Mouse (Mus musculus) MEL-GATA-1-ER (cell line): ENCODE data around the gene Rpl37.
"Not testable (repeated sequence)": the region's sequence is repeated elsewhere in the genome, so short reads cannot be mapped to it uniquely, and the experiment has no call there.

ENCODE experiments used
- DNase-seq: peaks from one replicate; pipeline ENCODE4 v3.0.0-alpha.2; 2012; ENCODE audit warnings: low read depth; ENCODE audit errors: extremely low read depth

Gene Rpl37

DNA sequence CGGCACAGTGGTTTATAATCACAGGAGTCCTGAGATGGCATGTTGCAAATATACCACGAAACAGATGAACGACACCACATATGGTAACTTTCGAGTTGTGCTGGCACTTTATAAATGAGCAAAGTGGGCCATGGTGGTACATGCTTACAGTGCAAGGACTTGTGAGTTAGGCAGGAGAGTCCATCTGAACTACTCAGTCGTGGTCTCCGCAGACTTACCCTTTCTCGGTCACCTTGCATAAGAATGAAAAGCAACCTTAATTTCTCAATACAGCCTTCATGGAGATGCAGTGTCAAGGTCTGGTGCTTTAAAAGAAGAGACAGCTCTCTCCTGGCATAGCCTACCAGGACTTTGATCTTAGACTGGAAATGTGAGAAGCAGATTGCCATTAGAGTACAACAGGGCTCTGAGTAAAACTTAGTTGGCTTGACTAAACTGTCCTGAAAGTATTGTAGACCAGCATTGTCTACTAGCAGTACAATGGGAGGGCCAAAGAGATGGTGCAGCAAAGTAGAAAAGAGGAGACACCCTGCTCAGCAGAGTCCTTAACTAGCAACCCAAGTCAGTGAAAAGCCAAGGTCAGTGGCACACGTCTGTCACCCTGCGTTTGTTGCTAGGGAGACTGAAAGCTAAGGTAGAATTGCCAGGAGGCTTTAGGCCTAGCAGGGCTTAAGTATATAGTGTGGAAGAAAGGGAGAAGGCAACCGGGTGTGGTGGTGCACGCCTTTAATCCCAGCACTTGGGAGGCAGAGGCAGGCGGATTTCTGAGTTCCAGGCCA lies 5.3 kb downstream of the Rpl37 start:
- no peak for DNase-seq

- no peak for DNase-seq
Observed at GRCm38 (mm10) chr15:5126456-5126855, 10.0 kb downstream of the Rpl37 start.

- no peak for DNase-seq
Observed at GRCm38 (mm10) chr15:5127487-5127886, 11.0 kb downstream of the Rpl37 start.

GRCm38 (mm10) chr15:5128176-5128940 lies 11.9 kb downstream of the Rpl37 start:
- peak; percentile 70 for DNase-seq

DNA sequence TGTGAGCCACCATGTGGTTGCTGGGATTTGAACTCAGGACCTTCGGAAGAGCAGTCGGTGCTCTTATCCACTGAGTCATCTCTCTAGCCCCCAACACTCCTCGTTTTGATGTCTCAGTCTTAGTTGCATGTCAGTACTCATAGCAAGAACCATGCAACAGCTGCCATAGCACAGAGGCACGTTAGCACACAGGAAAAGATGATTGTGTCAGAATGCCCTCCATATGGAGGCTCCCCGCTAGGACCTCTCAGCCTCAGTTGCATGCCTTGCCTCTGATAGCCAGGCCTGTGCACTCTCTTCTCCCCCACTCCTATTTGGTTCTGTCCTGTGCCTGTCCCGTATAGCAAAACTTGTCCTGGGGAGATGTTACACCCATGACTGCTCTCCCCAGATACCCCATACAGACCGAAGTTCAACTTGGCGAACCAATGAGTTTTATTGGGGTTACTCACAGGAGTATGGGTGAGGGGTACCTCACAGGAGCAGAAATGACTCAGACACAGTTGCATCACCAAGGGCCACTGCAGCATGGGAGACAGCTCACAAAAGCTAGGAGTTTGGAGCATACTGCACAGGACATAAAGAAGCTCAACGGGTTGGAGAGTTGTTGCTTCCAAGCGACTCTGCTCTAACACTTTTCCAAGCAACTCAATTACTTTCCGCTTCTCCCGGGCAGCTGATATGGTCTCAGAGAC lies 12.8 kb downstream of the Rpl37 start:
- DNase-seq: no peak

DNA sequence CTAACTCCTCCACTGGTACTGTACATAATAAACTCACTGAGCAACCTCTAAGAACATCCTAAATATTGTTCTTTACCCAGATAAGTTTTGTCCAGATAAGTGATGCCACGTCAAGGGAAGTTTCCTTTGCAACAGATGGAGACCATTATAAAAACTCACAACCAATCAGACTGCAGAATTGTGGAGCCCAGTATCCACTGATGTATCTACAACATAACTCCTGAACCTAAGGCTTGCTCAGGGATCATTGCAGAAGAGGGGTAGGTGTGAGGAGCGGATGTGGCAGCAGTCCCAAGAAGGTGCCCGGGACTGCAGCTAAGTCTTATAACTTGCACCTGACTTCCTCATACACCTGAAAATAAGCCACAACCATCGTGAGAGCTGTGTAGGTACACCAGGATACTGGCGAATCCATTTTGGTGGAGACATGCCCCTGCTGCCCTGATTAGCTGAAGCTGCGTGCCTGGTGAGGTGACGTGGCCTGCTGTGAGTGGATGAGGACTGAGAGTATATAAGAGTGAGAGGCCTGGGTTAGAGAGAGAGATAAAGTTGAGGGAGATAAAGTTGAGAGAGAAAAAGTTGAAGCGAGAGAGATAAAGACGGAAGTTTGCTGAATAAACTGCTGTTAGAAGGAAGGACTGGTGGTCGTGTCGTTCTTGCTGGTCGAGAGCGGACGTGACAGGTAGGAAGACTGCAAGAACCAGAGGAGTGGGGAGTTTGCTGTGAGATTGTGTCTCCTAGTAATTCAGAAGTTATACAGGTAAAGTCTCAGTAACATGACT lies 14.6 kb downstream of the Rpl37 start:
- DNase-seq: not testable (repeated sequence)

DNA sequence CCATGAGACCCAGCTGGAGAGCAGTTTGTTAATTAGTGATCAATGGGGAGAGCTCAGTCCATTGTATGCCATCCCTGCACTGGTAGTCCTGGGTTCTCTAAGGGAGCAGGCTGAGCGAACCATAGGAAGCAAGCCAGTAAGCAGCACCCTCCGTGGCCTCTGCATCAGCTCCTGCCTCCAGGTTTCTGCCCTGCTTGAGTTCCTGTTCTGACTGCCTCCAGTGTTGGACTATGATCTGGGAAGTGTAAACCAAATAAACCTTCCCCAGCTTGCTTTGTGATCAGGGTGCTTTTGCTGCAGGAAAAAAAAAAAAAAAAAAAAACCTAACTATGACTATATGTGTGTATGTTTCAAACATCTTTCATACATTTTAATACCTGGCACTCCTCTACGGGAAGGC lies 16.9 kb downstream of the Rpl37 start:
- DNase-seq: no peak

DNA sequence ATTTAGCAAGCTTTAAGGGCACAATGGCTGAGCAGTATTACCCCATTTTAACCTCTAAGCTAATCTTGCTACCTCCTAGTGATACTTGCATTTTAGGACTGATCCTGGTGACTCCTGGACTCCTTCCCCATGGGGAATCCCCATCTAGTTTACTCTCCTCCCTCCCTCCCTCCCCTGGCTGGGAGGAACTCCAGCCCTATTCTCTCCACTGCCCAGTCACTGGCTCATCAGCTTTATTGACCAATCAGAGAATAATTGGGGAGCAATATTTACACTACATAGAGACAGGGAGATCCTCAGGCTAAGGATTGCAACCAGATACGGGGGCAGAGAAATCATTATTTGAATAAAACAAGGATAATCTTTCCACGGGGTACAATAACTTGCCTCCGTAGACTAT lies 17.7 kb downstream of the Rpl37 start:
- DNase-seq: no peak

GRCm38 (mm10) chr15:5134945-5135483 lies 18.6 kb downstream of the Rpl37 start:
- no peak for DNase-seq

GRCm38 (mm10) chr15:5138021-5138856 lies 21.8 kb downstream of the Rpl37 start:
- DNase-seq: peak; percentile 62

- DNase-seq: no peak
Observed at GRCm38 (mm10) chr15:5139366-5139765, 22.9 kb downstream of the Rpl37 start.

- peak; percentile 91 for DNase-seq
Observed at GRCm38 (mm10) chr15:5139863-5140262, 23.4 kb downstream of the Rpl37 start.

DNA sequence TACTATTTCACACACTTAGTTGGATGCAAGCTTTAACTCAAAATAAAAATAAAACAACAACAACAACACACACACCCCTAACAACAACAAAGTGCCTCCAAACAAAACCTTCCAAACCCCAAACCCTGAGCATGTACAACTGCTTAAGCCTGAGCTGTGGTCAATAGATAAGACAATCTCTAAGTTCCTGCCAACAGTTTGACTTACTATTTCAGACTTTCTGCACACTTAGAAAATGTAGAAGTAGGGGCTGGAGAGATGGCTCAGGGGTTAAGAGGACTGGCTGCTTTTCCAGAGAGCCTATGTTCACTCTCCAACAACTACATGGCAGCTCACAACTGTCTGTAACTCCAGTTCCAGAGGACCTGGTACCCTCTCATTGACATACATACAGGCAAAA lies 23.9 kb downstream of the Rpl37 start:
- peak; percentile 88 for DNase-seq

DNA sequence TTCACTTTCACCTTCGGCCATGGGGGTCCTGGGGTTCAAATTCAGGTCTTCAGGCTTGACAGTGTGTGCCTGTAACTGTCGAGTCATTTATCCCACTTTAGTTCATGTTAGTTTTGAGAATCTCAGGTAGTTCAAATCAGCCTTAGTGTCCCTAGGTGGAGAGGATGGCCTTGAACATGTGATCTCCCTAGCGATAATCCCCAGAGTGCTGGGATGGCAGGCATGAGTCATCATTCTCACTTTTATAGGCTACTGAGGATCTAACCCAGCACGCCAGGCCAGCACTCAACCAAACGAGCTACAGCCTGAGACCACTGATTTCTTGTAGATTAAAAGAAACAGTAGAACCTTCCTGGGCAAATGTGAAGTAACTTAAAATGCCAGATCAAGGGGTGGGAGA lies 25.6 kb downstream of the Rpl37 start:
- no peak for DNase-seq

- DNase-seq: no peak
Observed at GRCm38 (mm10) chr15:5142714-5143113, 26.3 kb downstream of the Rpl37 start.

- DNase-seq: no peak
Observed at GRCm38 (mm10) chr15:5143361-5144020, 27.0 kb downstream of the Rpl37 start, which contains the start of gene Prkaa1. TSS of gene Prkaa1 (plus strand) at chr15:5143861.

DNA sequence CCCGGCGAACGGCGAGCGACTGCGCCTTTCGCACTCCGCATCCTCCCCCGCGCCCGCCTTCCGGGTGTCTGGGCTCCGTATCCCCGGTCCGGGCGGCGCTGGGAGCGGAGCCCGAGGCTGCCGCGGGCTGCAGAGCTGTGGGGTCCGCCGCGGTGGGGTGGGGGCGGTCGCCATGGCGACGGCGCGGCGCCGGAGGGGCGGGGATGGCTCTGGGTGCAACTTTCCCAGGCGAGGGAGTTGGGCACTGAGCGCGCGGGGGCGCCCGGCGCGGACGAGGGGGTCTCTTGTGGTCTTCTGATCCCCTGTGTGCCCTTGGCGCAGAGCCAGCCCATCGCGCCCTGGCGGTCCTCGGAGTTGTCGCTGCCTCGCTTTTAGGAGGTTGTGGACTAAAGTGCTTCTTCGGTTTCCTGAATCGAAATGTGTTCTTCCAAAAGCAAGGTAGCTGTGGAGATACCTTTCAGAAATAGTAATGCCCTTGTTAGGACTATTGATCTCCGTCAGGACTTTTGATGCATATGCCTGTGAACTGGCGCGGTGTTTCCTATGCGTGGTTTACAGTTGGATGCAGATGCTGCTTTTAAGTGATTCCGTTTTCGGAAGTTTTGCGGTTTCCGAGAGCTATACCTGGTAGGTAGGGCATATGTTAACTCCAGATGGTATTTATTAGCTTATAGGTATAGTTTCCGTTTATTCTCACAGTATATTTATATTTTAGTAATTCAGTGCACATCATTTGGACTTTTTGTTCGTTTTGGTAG lies 27.8 kb downstream of the Rpl37 start:
- no peak for DNase-seq

DNA sequence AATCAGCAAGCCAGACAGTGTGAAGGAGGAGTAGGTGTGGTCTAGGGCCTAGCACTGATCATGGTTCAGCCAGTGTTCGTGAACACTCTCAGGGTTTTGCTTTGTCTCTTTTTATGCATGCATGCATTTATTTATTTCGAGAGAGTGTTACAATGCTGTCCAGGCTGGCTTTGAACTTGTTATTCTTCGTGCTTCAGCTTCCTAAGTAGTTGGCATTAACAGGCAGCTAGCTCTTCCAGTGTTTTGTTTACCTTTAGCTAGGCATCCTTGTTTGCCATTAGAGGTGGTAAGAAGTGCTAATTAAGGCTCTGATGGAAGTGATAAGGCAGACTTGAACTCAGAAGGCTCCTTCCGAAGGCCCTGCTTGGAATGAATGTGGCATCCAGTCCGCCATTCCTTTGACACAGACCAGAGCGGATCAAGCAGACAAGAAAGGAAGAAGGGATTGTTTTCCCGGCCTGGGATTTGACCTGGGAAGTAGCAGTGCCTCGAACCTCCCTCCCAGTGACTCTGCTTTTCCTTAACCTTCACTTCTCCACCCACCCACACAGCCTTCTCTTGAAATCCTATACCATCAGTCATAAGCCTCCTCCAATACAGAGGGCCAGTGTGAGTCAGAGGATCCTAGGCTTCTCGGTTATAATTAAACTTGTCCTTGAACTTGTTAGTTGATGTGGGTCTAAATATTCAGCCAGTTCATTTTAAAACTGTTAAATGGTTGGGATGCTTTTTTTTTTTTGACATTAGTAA lies 28.9 kb downstream of the Rpl37 start:
- no peak for DNase-seq
